Mouse (Mus musculus): Measurements from ENCODE around the gene Gm20716. TPM values are rescaled to one million over a fixed set of nuclear protein-coding genes. Genes with fewer than 3 reads are reported as not detected.

Gene Gm20716
- total and polyA plus RNA-seq, 2 experiments from 2014 or later, result 9.2 to 14.2 TPM

DNA sequence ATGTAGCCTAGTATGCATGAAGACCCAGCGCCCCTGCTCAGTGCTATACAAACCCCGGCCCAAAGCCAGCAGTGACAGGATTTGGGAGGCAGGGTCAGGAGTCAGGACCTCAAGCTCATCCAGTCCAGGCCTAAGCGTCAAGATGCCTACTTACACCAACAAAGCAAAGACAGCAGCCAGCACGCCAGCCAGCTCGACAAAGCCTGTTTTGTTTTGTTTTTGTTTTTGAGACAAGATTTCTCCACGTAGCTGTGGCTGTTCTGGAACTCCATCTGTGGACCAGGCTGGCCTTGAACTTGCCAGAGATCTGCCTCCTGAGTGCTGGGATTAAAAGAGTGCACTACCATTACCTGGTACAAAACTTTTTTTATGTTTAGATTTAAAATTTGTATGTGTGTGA lies 6.8 kb downstream of the Gm20716 start:
- TF ChIP-seq CTCF (IDR thresholded peaks at IDR 0.05; ENCODE audit: low read depth) (no peak), EP300 (IDR thresholded peaks at IDR 0.05; ENCODE audit: low read depth) (no peak)
- Histone ChIP-seq H3K27ac (ENCODE audit: low read depth) (no peak overlapping the region), H3K36me3 (replicated peaks; ENCODE audit: control insufficient read depth, insufficient read depth, low read length) (peaks cover 81% of the 10 kb centered on the region), H3K9ac (replicated peaks; ENCODE audit: low read depth, low read length) (no peak overlapping the region), H3K9me3 (replicated peaks; ENCODE audit: control insufficient read depth, low read length) (no peaks in the 10 kb centered on the region), H3K27me3 (ENCODE audit: control insufficient read depth, insufficient read depth, low read length) (no peaks in the 10 kb centered on the region), H3K4me3 (ENCODE audit: low read depth, low read length) (no peak overlapping the region), H3K4me1 (ENCODE audit: control insufficient read depth, insufficient read depth) (0 out of 2 replicates have a peak, but pooled peaks cover 1% of the 10 kb centered on the region), H3K4me2 (ENCODE audit: low read depth, low read length) (no peak overlapping the region)
- DNase-seq (ENCODE audit: low spot score) (no peak), ATAC-seq (ENCODE audit: insufficient read depth, low read depth) (no peak)
- 88% methylated on average over 6 of the region's 6 CpGs for WGBS

GRCm38 (mm10) chr2:168213788-168214397 lies 16.3 kb downstream of the Gm20716 start:
- peaks cover 73% of the 10 kb centered on the region for H3K36me3 ChIP-seq (replicated peaks; ENCODE audit: control insufficient read depth, insufficient read depth, low read length)
- TF ChIP-seq EP300 (IDR thresholded peaks at IDR 0.05; ENCODE audit: low read depth) (no peak), CTCF (IDR thresholded peaks at IDR 0.05; ENCODE audit: low read depth) (peak; percentile 8; the same call in 1 of the 2 replicates)
- H3K27ac ChIP-seq (ENCODE audit: low read depth), result no peak overlapping the region
- no peaks in the 10 kb centered on the region for H3K4me1 ChIP-seq (ENCODE audit: control insufficient read depth, insufficient read depth)
- ATAC-seq (ENCODE audit: insufficient read depth, low read depth) (no peak), DNase-seq (ENCODE audit: low spot score) (no peak)
- no peaks in the 10 kb centered on the region for H3K9me3 ChIP-seq (replicated peaks; ENCODE audit: control insufficient read depth, low read length)
- 53% methylated on average over 5 of the region's 5 CpGs for WGBS
- H3K4me2 ChIP-seq (ENCODE audit: low read depth, low read length), result no peak overlapping the region
- no peak overlapping the region for H3K9ac ChIP-seq (replicated peaks; ENCODE audit: low read depth, low read length)
- no peaks in the 10 kb centered on the region for H3K27me3 ChIP-seq (ENCODE audit: control insufficient read depth, insufficient read depth, low read length)
- no peak overlapping the region for H3K4me3 ChIP-seq (ENCODE audit: low read depth, low read length)

DNA sequence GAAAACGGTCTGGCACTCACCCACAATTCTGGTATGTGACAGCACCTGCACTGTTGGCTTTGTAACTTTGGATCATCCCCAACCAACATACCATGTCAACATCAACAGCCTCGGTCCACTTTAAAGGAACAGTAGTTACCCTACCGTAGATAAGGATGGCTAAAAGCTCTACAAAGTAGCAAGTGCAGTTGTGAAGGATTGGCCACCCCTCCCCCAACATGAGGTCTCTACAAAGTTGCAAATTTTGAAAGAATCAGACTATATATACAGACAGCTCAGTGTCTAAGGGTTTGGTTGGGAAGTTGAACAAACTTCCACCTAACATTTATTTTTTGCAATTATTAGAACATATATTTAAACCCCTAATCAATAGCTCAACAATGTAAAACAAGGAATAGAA lies 22.3 kb downstream of the Gm20716 start:
- 88% methylated on average over 3 of the region's 3 CpGs for WGBS
- peaks cover 13% of the 10 kb centered on the region; the same call in 1 of the 2 replicates for H3K4me1 ChIP-seq (ENCODE audit: control insufficient read depth, insufficient read depth)
- DNase-seq (ENCODE audit: low spot score) (no peak), ATAC-seq (ENCODE audit: insufficient read depth, low read depth) (no peak)
- H3K27ac ChIP-seq (ENCODE audit: low read depth), result peak overlapping the region; percentile 98
- TF ChIP-seq CTCF (IDR thresholded peaks at IDR 0.05; ENCODE audit: low read depth) (no peak), EP300 (IDR thresholded peaks at IDR 0.05; ENCODE audit: low read depth) (no peak)
- peaks cover 40% of the 10 kb centered on the region for H3K36me3 ChIP-seq (replicated peaks; ENCODE audit: control insufficient read depth, insufficient read depth, low read length)
- H3K9me3 ChIP-seq (replicated peaks; ENCODE audit: control insufficient read depth, low read length), result no peaks in the 10 kb centered on the region
- H3K9ac ChIP-seq (replicated peaks; ENCODE audit: low read depth, low read length), result no peak overlapping the region
- H3K27me3 ChIP-seq (ENCODE audit: control insufficient read depth, insufficient read depth, low read length), result no peaks in the 10 kb centered on the region
- H3K4me3 ChIP-seq (ENCODE audit: low read depth, low read length), result no peak overlapping the region
- H3K4me2 ChIP-seq (ENCODE audit: low read depth, low read length), result no peak overlapping the region

DNA sequence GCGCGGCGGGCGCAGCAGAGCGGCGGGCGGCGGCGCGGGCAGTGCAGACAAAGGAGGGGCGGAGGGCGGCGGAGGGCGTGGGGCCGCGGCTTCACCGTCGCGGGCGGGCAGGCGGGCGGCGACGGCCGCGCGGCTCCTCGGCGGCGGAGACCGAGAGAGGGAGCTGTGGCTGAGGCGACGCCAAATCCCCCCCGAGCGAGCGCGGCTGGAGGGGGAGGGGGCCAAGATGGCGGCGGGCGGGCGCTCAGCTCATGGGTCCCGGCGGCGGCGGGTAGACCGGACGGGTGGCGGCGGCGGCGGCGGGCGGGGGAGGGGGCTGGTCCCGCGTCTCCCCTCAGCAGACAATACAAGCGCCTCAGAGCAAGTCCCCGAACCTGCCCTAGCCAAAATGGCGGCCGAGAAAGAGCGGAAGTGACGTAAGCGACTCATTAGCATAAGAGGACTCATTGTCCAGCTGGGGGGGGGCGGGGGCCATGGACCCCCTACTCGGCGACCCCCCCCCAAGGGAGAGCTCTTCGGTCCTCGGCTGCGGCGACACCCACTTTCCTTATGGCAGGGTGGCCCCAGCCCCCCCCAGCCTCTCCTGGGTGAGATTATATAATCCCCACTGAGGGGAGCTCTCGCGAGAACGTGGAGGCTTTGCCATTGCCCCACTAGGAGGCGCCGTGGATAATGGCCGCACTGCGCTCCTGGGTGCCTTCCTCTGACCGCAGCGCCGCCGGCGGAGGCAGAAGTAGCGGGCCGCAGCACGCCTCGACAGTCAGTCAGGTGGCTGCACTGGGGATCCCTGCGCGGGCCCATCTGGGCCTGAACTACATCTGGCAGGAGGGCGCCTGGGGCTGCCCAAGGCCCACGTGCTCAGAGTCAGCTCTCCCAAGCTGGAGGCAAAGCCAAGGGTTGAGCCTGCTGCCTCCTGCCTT lies 23.2 kb downstream of the Gm20716 start, which contains the start of gene Adnp:
TSS of gene Adnp (minus strand) at position 388 of the 920 bp plus-strand sequence.
- peak within 1 kb of the TSS; percentile 98 for H3K27ac ChIP-seq (ENCODE audit: low read depth)
- H3K4me3 ChIP-seq (ENCODE audit: low read depth, low read length), result peak within 1 kb of the TSS; percentile 92
- peak; percentile 97 for TF ChIP-seq EP300 (IDR thresholded peaks at IDR 0.05; ENCODE audit: low read depth)
- TF ChIP-seq CTCF (IDR thresholded peaks at IDR 0.05; ENCODE audit: low read depth), result peak; percentile 81
- DNase-seq (ENCODE audit: low spot score) (peak; percentile 97), ATAC-seq (ENCODE audit: insufficient read depth, low read depth) (peak; percentile 90)
- WGBS, result under 1% methylated on average over 58 of the region's 89 CpGs
- H3K36me3 ChIP-seq (replicated peaks; ENCODE audit: control insufficient read depth, insufficient read depth, low read length), result peaks cover 31% of the 10 kb centered on the region
- H3K4me1 ChIP-seq (ENCODE audit: control insufficient read depth, insufficient read depth), result peaks cover 13% of the 10 kb centered on the region; the same call in 1 of the 2 replicates
- H3K9ac ChIP-seq (replicated peaks; ENCODE audit: low read depth, low read length), result peak within 1 kb of the TSS; percentile 99
- H3K9me3 ChIP-seq (replicated peaks; ENCODE audit: control insufficient read depth, low read length), result no peaks in the 10 kb centered on the region
- H3K4me2 ChIP-seq (ENCODE audit: low read depth, low read length), result peak within 1 kb of the TSS; percentile 85
- H3K27me3 ChIP-seq (ENCODE audit: control insufficient read depth, insufficient read depth, low read length), result no peaks in the 10 kb centered on the region

DNA sequence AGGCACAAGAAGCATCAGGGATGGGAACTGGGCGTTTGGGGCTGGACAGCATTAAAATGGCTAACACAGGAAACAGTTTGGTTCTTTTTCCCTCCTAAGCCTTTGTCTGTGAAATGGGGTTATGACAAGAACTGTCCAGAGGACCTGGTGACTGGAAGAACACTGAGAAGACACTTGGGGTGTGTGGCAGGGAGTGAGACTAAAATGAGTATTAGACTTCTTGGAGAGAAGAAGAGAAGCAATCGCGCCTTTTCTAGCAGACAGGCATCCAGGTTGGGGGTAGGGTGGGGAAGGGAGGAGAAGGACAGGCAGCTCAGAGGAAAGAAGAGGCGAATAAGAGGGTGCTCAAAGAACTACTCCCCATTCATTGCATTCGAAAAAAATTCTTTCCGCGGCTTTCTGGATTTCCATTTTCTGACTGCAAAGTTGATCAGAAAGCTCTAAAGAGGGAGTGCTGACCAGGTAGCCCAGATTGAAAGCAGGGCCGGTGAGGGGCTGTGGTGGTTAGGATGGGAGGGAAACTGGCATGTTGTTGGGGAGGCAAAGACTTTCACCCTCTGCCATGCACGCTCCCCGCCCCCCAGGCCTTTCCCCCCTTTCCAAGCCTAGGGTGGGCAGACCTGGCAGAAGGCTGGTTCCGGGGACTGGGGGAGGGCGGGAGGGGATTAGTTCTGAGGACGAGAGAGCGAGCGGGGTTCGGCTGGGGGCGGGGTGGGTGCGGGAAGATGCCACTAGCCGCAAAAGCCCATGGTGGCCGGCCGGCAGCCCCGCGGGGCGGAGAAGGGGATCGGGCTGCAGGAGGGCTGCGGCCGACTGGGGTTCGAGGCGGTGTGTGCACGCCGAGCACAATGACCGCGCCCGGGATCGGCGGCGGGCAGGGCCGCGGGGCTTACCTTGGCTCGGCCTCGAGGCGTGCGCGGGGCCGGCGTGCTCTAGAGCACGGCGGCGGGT lies 24.2 kb downstream of the Gm20716 start:
- H3K36me3 ChIP-seq (replicated peaks; ENCODE audit: control insufficient read depth, insufficient read depth, low read length), result peaks cover 24% of the 10 kb centered on the region
- peak overlapping the region; percentile 98 for H3K27ac ChIP-seq (ENCODE audit: low read depth)
- H3K4me3 ChIP-seq (ENCODE audit: low read depth, low read length), result peak overlapping the region; percentile 92
- H3K9ac ChIP-seq (replicated peaks; ENCODE audit: low read depth, low read length), result peak overlapping the region; percentile 99
- ATAC-seq (ENCODE audit: insufficient read depth, low read depth), result peak; percentile 8; the same call in 1 of the 2 replicates
- no peak for DNase-seq (ENCODE audit: low spot score)
- no peaks in the 10 kb centered on the region for H3K9me3 ChIP-seq (replicated peaks; ENCODE audit: control insufficient read depth, low read length)
- H3K27me3 ChIP-seq (ENCODE audit: control insufficient read depth, insufficient read depth, low read length), result no peaks in the 10 kb centered on the region
- TF ChIP-seq CTCF (IDR thresholded peaks at IDR 0.05; ENCODE audit: low read depth) (no peak), EP300 (IDR thresholded peaks at IDR 0.05; ENCODE audit: low read depth) (no peak)
- WGBS, result under 1% methylated on average over 42 of the region's 49 CpGs
- peak overlapping the region; percentile 85 for H3K4me2 ChIP-seq (ENCODE audit: low read depth, low read length)
- peaks cover 18% of the 10 kb centered on the region for H3K4me1 ChIP-seq (ENCODE audit: control insufficient read depth, insufficient read depth)
